Mouse (Mus musculus): Measurements from ENCODE around the gene Otud7b. TPM values are rescaled to one million over a fixed set of nuclear protein-coding genes. Genes with fewer than 3 reads are reported as not detected.
A peak's percentile ranks its signal among the peaks of the same experiment; 100 is the strongest.
"Not testable (repeated sequence)": the region's sequence is repeated elsewhere in the genome, so short reads cannot be mapped to it uniquely, and the experiment has no call there.

The Otud7b gene
- polyA plus RNA-seq, 1 experiment from 2014 or later, result 10.8 TPM

- no peak overlapping the region for H3K27ac ChIP-seq (ENCODE audit: low read depth, low read length)
- no peak for ATAC-seq (ENCODE audit: low FRiP score)
- DNase-seq (ENCODE audit: low spot score), result no peak
- H3K9me3 ChIP-seq (ENCODE audit: control insufficient read depth, low read length), result no peaks in the 10 kb centered on the region
- H3K4me1 ChIP-seq (replicated peaks; ENCODE audit: control insufficient read depth, insufficient read depth, low read length), result peaks cover 4% of the 10 kb centered on the region; the same call in 1 of the 2 replicates
- H3K4me3 ChIP-seq (ENCODE audit: low read depth, low read length), result peak overlapping the region; percentile 93
- H3K36me3 ChIP-seq (ENCODE audit: control insufficient read depth, insufficient read depth, low read length), result peaks cover 9% of the 10 kb centered on the region
- H3K9ac ChIP-seq (ENCODE audit: low read depth, low read length), result peak overlapping the region; percentile 94
- no peaks in the 10 kb centered on the region for H3K27me3 ChIP-seq (ENCODE audit: control insufficient read depth, insufficient read depth, low read length)
- peak overlapping the region; percentile 88 for H3K4me2 ChIP-seq (replicated peaks; ENCODE audit: low read depth, low read length)
- 40% methylated on average over 7 of the region's 7 CpGs for WGBS
Observed at GRCm38 (mm10) chr3:96173185-96173584, 68.9 kb downstream of the Otud7b start.

DNA sequence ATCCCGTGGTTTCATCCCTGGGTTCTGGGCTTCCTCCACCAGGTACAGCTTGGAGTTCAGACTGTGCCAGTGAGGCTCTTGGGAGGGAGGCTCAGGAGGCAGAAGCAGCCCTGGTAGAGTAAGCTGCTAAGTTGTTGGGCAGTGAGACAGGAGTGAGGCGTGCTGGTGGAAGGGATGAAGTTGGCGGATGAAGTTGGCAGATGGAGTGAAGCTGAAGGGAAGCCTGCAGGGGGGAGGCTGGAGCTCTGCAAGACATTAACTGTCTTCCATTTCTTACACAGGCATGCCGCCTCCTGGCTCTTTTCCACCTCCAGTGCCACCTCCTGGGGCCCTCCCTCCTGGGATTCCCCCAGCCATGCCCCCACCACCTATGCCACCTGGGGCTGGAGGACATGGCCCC, 69.7 kb downstream of the Otud7b start:
- H3K4me3 ChIP-seq (ENCODE audit: low read depth, low read length); H3K36me3 ChIP-seq (ENCODE audit: control insufficient read depth, insufficient read depth, low read length): not testable (repeated sequence)
- 86% methylated on average over 4 of the region's 4 CpGs for WGBS

DNA sequence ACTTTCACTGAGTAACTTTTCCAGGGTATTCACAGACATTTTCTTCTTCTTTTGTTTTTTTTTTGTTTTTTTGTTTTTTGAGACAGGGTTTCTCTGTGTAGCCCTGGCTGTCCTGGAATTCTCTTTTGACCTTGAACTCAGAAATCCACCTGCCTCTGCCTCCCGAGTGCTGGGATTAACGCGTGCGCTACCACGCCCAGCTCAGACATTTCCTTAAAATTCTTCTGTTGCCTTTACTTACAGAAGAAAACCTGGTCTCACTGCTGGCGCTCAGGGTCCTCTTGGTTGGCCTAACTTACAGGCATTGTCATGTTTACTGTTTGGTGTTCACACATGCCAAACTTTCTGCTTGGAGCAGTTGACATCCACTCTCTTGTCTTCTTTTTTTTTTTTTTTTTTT, 70.9 kb downstream of the Otud7b start:
- Histone ChIP-seq H3K4me1 (replicated peaks; ENCODE audit: control insufficient read depth, insufficient read depth, low read length) (peaks cover 4% of the 10 kb centered on the region; the same call in 1 of the 2 replicates), H3K4me3 (ENCODE audit: low read depth, low read length) (no peak overlapping the region), H3K9me3 (ENCODE audit: control insufficient read depth, low read length) (no peaks in the 10 kb centered on the region), H3K27ac (ENCODE audit: low read depth, low read length) (no peak overlapping the region), H3K4me2 (replicated peaks; ENCODE audit: low read depth, low read length) (no peak overlapping the region), H3K36me3 (ENCODE audit: control insufficient read depth, insufficient read depth, low read length) (peaks cover 9% of the 10 kb centered on the region), H3K27me3 (ENCODE audit: control insufficient read depth, insufficient read depth, low read length) (no peaks in the 10 kb centered on the region), H3K9ac (ENCODE audit: low read depth, low read length) (no peak overlapping the region)
- DNase-seq (ENCODE audit: low spot score), result no peak
- 94% methylated on average over 6 of the region's 6 CpGs for WGBS
- ATAC-seq (ENCODE audit: low FRiP score), result no peak

More for the DNA sequence above, 69.7 kb downstream of the Otud7b start:
- not testable (repeated sequence) for H3K9me3 ChIP-seq (ENCODE audit: control insufficient read depth, low read length); DNase-seq (ENCODE audit: low spot score); H3K4me2 ChIP-seq (replicated peaks; ENCODE audit: low read depth, low read length); H3K27ac ChIP-seq (ENCODE audit: low read depth, low read length); H3K9ac ChIP-seq (ENCODE audit: low read depth, low read length); H3K27me3 ChIP-seq (ENCODE audit: control insufficient read depth, insufficient read depth, low read length); ATAC-seq (ENCODE audit: low FRiP score); H3K4me1 ChIP-seq (replicated peaks; ENCODE audit: control insufficient read depth, insufficient read depth, low read length)

DNA sequence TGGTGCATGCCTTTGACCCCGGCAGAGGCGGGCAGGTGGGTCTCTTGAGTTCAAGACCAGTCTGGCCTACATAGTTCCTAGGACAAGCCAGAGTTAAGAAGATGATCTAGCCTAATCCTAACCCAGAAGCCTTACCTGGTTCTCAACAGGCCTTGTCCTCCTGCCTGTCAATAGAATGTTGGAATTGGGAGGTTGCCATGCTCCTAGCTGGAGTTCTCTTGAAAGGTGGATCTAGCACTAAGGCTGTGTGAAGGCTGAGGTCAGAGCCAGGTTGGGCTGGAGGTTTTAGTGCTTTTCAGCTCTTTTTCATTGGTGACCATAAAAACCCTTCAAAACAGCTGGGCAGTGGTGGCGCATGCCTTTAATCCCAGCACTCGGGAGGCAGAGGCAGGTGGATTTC, 74.1 kb downstream of the Otud7b start:
- H3K9me3 ChIP-seq (ENCODE audit: control insufficient read depth, low read length), result no peaks in the 10 kb centered on the region
- DNase-seq (ENCODE audit: low spot score) (no peak), ATAC-seq (ENCODE audit: low FRiP score) (no peak)
- no peak overlapping the region for H3K4me2 ChIP-seq (replicated peaks; ENCODE audit: low read depth, low read length)
- H3K36me3 ChIP-seq (ENCODE audit: control insufficient read depth, insufficient read depth, low read length), result peaks cover 9% of the 10 kb centered on the region
- WGBS, result 90% methylated on average over 4 of the region's 4 CpGs
- peaks cover 11% of the 10 kb centered on the region; the same call in 1 of the 2 replicates for H3K4me1 ChIP-seq (replicated peaks; ENCODE audit: control insufficient read depth, insufficient read depth, low read length)
- H3K9ac ChIP-seq (ENCODE audit: low read depth, low read length), result no peak overlapping the region
- H3K27me3 ChIP-seq (ENCODE audit: control insufficient read depth, insufficient read depth, low read length), result 0 out of 2 replicates have a peak, but pooled peaks cover 2% of the 10 kb centered on the region
- no peak overlapping the region for H3K4me3 ChIP-seq (ENCODE audit: low read depth, low read length)
- no peak overlapping the region for H3K27ac ChIP-seq (ENCODE audit: low read depth, low read length)

- DNase-seq (ENCODE audit: low spot score) (no peak), ATAC-seq (ENCODE audit: low FRiP score) (no peak)
- Histone ChIP-seq H3K4me3 (ENCODE audit: low read depth, low read length) (no peak overlapping the region), H3K9me3 (ENCODE audit: control insufficient read depth, low read length) (no peaks in the 10 kb centered on the region), H3K27me3 (ENCODE audit: control insufficient read depth, insufficient read depth, low read length) (0 out of 2 replicates have a peak, but pooled peaks cover 2% of the 10 kb centered on the region), H3K27ac (ENCODE audit: low read depth, low read length) (no peak overlapping the region), H3K4me1 (replicated peaks; ENCODE audit: control insufficient read depth, insufficient read depth, low read length) (peaks cover 11% of the 10 kb centered on the region; the same call in 1 of the 2 replicates), H3K36me3 (ENCODE audit: control insufficient read depth, insufficient read depth, low read length) (peaks cover 9% of the 10 kb centered on the region), H3K4me2 (replicated peaks; ENCODE audit: low read depth, low read length) (no peak overlapping the region), H3K9ac (ENCODE audit: low read depth, low read length) (no peak overlapping the region)
- 86% methylated on average over 2 of the region's 2 CpGs for WGBS
Observed at GRCm38 (mm10) chr3:96178902-96179301, 74.6 kb downstream of the Otud7b start.

- 68% methylated on average over 4 of the region's 4 CpGs for WGBS
- no peaks in the 10 kb centered on the region for H3K9me3 ChIP-seq (ENCODE audit: control insufficient read depth, low read length)
- DNase-seq (ENCODE audit: low spot score) (no peak), ATAC-seq (ENCODE audit: low FRiP score) (no peak)
- peaks cover 9% of the 10 kb centered on the region; the same call in 1 of the 2 replicates for H3K4me1 ChIP-seq (replicated peaks; ENCODE audit: control insufficient read depth, insufficient read depth, low read length)
- no peak overlapping the region for H3K4me2 ChIP-seq (replicated peaks; ENCODE audit: low read depth, low read length)
- H3K9ac ChIP-seq (ENCODE audit: low read depth, low read length), result no peak overlapping the region
- no peak overlapping the region for H3K4me3 ChIP-seq (ENCODE audit: low read depth, low read length)
- H3K27me3 ChIP-seq (ENCODE audit: control insufficient read depth, insufficient read depth, low read length), result 0 out of 2 replicates have a peak, but pooled peaks cover 2% of the 10 kb centered on the region
- peaks cover 9% of the 10 kb centered on the region for H3K36me3 ChIP-seq (ENCODE audit: control insufficient read depth, insufficient read depth, low read length)
- H3K27ac ChIP-seq (ENCODE audit: low read depth, low read length), result no peak overlapping the region
Observed at GRCm38 (mm10) chr3:96179531-96179930, 75.2 kb downstream of the Otud7b start.

GRCm38 (mm10) chr3:96180727-96181477, 76.6 kb downstream of the Otud7b start, which contains the start of gene Sv2a:
TSS of gene Sv2a (plus strand) at chr3:96181151.
- Histone ChIP-seq H3K4me2 (replicated peaks; ENCODE audit: low read depth, low read length) (peak within 1 kb of the TSS; percentile 74), H3K4me1 (replicated peaks; ENCODE audit: control insufficient read depth, insufficient read depth, low read length) (peaks cover 9% of the 10 kb centered on the region; the same call in 1 of the 2 replicates), H3K9ac (ENCODE audit: low read depth, low read length) (peak within 1 kb of the TSS; percentile 60), H3K27me3 (ENCODE audit: control insufficient read depth, insufficient read depth, low read length) (0 out of 2 replicates have a peak, but pooled peaks cover 2% of the 10 kb centered on the region), H3K36me3 (ENCODE audit: control insufficient read depth, insufficient read depth, low read length) (peaks cover 5% of the 10 kb centered on the region), H3K9me3 (ENCODE audit: control insufficient read depth, low read length) (no peaks in the 10 kb centered on the region), H3K4me3 (ENCODE audit: low read depth, low read length) (peak within 1 kb of the TSS; percentile 51), H3K27ac (ENCODE audit: low read depth, low read length) (no peak within 1 kb of the TSS; the same call in 1 of the 2 replicates)
- DNase-seq (ENCODE audit: low spot score), result peak; percentile 51
- WGBS, result 0% methylated on average over 12 of the region's 23 CpGs
- ATAC-seq (ENCODE audit: low FRiP score), result peak; percentile 67

- H3K36me3 ChIP-seq (ENCODE audit: control insufficient read depth, insufficient read depth, low read length), result no peaks in the 10 kb centered on the region; the same call in 1 of the 2 replicates
- peaks cover 9% of the 10 kb centered on the region; the same call in 1 of the 2 replicates for H3K4me1 ChIP-seq (replicated peaks; ENCODE audit: control insufficient read depth, insufficient read depth, low read length)
- H3K27me3 ChIP-seq (ENCODE audit: control insufficient read depth, insufficient read depth, low read length), result 0 out of 2 replicates have a peak, but pooled peaks cover 2% of the 10 kb centered on the region
- H3K9ac ChIP-seq (ENCODE audit: low read depth, low read length), result peak overlapping the region; percentile 60
- no peak overlapping the region for H3K27ac ChIP-seq (ENCODE audit: low read depth, low read length)
- peak overlapping the region; percentile 74 for H3K4me2 ChIP-seq (replicated peaks; ENCODE audit: low read depth, low read length)
- ATAC-seq (ENCODE audit: low FRiP score) (peak; percentile 55), DNase-seq (ENCODE audit: low spot score) (no peak)
- 39% methylated on average over 12 of the region's 12 CpGs for WGBS
- H3K4me3 ChIP-seq (ENCODE audit: low read depth, low read length), result peak overlapping the region; percentile 51
- no peaks in the 10 kb centered on the region for H3K9me3 ChIP-seq (ENCODE audit: control insufficient read depth, low read length)
Observed at GRCm38 (mm10) chr3:96181510-96182381, 77.4 kb downstream of the Otud7b start.
